Mouse (Mus musculus): ENCODE results near the gene Slc45a3.

GRCm38 (mm10) chr1:132014800-132015199 is 52.0 kb downstream of the Slc45a3 start:
- TF ChIP-seq POLR2A (IDR thresholded peaks at IDR 0.05; ENCODE audit: insufficient read depth, low read depth, low read length) (no peak), CTCF (IDR thresholded peaks at IDR 0.05) (peak; percentile 52), EP300 (IDR thresholded peaks at IDR 0.05; ENCODE audit: insufficient read depth, low read depth, low read length) (no peak)
